Mouse (Mus musculus) ES-Bruce4 (cell line): ENCODE results near the gene Pigv. TPM values are rescaled to one million over a fixed set of nuclear protein-coding genes. Genes with fewer than 3 reads are reported as not detected.

ENCODE experiments used
- H3K27ac ChIP-seq: 2 replicates; pipeline ENCODE4 v1.5.1; 2012; ENCODE audit warnings: low read length, inconsistent platforms; ENCODE audit not compliant: insufficient read depth
- H3K27me3 ChIP-seq: 2 replicates; pipeline ENCODE4 v1.6.1; 2012; ENCODE audit warnings: mild to moderate bottlenecking, low read length, inconsistent platforms; ENCODE audit not compliant: control insufficient read depth, poor library complexity, insufficient read depth, severe bottlenecking
- H3K36me3 ChIP-seq: 2 replicates; pipeline ENCODE4 v1.6.1; 2012; ENCODE audit warnings: inconsistent platforms, mild to moderate bottlenecking, low read length, moderate library complexity; ENCODE audit not compliant: control insufficient read depth, poor library complexity, insufficient read depth, severe bottlenecking
- H3K4me1 ChIP-seq: one replicate; pipeline ENCODE4 v1.8.1; 2011; ENCODE audit warnings: low read length; ENCODE audit not compliant: control insufficient read depth, insufficient read depth
- H3K4me3 ChIP-seq: 2 replicates; pipeline ENCODE4 v1.5.1; 2011; ENCODE audit warnings: low read depth, mild to moderate bottlenecking, low read length
- H3K9ac ChIP-seq: 2 replicates; pipeline ENCODE4 v1.6.1; 2012; ENCODE audit warnings: low read depth, mild to moderate bottlenecking, inconsistent platforms; ENCODE audit not compliant: poor library complexity, severe bottlenecking
- H3K9me3 ChIP-seq: replicated peaks from 2 replicates; pipeline ENCODE4 v1.6.1; 2012; ENCODE audit warnings: mild to moderate bottlenecking, low read length, inconsistent platforms; ENCODE audit not compliant: control insufficient read depth, poor library complexity, insufficient read depth, severe bottlenecking
- CTCF ChIP-seq: IDR thresholded peaks from one replicate; pipeline ENCODE4 v1.8.1; 2011; ENCODE audit warnings: low read depth, low read length
- EP300 ChIP-seq: IDR thresholded peaks from 2 replicates; pipeline ENCODE4 v1.6.1; 2011; ENCODE audit warnings: low read depth, low read length; ENCODE audit not compliant: insufficient read depth
- POLR2A ChIP-seq: IDR thresholded peaks from one replicate; pipeline ENCODE4 v1.8.1; 2011; ENCODE audit warnings: low read length; ENCODE audit not compliant: insufficient read depth
- polyA plus RNA-seq: library from polyadenylated mRNA; stranded (reverse); fragments of >200 nt; gene quantifications from 2 replicates; pipeline ENCODE4 v1.2.4, GENCODE M21; 2011; ENCODE audit warnings: low read depth; ENCODE audit not compliant: missing spikeins, insufficient read depth, insufficient read length

The Pigv gene
- polyA plus RNA-seq, 1 experiment = 15.2 TPM

DNA sequence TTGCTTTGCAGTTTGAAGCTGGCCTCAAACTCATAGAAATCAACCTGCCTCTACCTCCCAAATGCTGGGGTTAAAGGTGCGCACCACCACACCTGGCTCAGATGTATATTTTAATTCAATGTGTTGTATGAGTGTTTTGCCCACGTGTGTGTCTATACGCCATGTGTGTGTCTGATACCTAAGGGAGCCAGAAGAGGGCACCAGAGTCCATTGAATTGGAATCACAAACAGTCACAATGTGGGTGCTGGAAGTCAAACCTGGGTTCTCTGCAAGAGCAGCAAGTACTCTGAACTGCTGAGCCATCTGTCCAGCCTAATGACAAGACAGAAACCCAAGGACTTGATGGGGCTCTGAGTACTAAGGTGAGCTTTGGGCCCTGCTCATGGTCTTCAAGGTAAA is 27.3 kb downstream of the Pigv start:
- Histone ChIP-seq H3K9ac (no peak overlapping the region), H3K4me1 (no peaks in the 10 kb centered on the region), H3K27ac (no peak overlapping the region), H3K4me3 (no peak overlapping the region), H3K36me3 (no peaks in the 10 kb centered on the region), H3K27me3 (no peaks in the 10 kb centered on the region), H3K9me3 (peaks cover 9% of the 10 kb centered on the region)
- TF ChIP-seq EP300 (no peak), CTCF (peak; percentile 36)

- Histone ChIP-seq H3K4me1 (peaks cover 8% of the 10 kb centered on the region), H3K27ac (0 out of 2 replicates have a peak overlapping the region, but pooled peaks have one; percentile 9), H3K9ac (no peak overlapping the region), H3K27me3 (no peaks in the 10 kb centered on the region), H3K36me3 (no peaks in the 10 kb centered on the region), H3K9me3 (no peaks in the 10 kb centered on the region), H3K4me3 (no peak overlapping the region)
- no peak for TF ChIP-seq CTCF
- no peak for TF ChIP-seq POLR2A
- no peak for TF ChIP-seq EP300
Observed at GRCm38 (mm10) chr4:133634043-133634410, 38.4 kb downstream of the Pigv start.

DNA sequence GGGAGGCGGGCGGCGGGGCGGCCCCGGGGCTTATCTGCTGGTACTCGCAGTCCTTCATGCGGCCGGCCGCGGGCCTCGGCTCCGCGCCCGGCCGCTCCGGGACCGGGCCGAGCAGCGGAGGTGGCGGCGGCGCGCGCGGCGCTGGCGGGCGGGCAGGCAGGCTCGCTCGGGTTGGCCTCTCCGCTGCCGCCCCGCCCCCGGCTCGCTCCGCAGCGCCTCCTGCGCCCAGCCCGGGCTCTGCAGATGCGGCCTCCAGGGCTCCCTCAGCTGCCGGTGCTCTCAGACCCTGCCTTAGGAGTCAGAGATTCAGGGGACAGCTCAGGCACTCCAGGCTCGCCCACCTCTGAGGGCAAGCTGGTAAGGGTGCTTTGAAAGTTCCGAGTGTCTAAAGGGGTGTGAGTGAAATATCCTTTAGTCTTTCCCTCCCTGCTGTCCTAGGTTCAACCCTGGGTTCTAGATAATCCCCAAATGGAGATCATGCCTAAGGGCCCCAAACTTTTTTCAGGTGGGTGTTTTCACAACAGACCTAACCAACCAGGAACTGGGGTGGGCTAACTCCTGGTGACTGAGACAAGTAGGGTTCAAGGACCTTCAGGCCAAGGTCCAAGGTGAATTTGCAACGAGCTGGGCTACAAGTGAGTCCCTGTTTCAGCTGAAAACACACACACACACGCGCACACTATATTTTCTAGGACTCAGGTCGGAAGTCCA is 39.0 kb downstream of the Pigv start:
- Histone ChIP-seq H3K9ac (peak overlapping the region; percentile 98), H3K4me3 (peak overlapping the region; percentile 78; the same call in 1 of the 2 replicates), H3K9me3 (no peaks in the 10 kb centered on the region), H3K4me1 (peaks cover 8% of the 10 kb centered on the region), H3K27me3 (no peaks in the 10 kb centered on the region), H3K36me3 (no peaks in the 10 kb centered on the region), H3K27ac (0 out of 2 replicates have a peak overlapping the region, but pooled peaks have one; percentile 9)
- TF ChIP-seq POLR2A (no peak), CTCF (peak; percentile 54), EP300 (no peak)

GRCm38 (mm10) chr4:133632483-133633327 is 39.7 kb downstream of the Pigv start:
- H3K27ac ChIP-seq = no peak overlapping the region
- H3K9me3 ChIP-seq = no peaks in the 10 kb centered on the region
- H3K4me1 ChIP-seq = peaks cover 8% of the 10 kb centered on the region
- peak overlapping the region; percentile 98 for H3K9ac ChIP-seq
- H3K4me3 ChIP-seq = peak overlapping the region; percentile 78
- no peaks in the 10 kb centered on the region for H3K36me3 ChIP-seq
- no peaks in the 10 kb centered on the region for H3K27me3 ChIP-seq
- TF ChIP-seq CTCF (no peak), EP300 (no peak), POLR2A (no peak)

GRCm38 (mm10) chr4:133631769-133632411 is 40.6 kb downstream of the Pigv start:
- no peaks in the 10 kb centered on the region for H3K27me3 ChIP-seq
- no peak overlapping the region for H3K27ac ChIP-seq
- no peaks in the 10 kb centered on the region for H3K36me3 ChIP-seq
- no peaks in the 10 kb centered on the region for H3K9me3 ChIP-seq
- peaks cover 10% of the 10 kb centered on the region for H3K4me1 ChIP-seq
- H3K9ac ChIP-seq = peak overlapping the region; percentile 98
- peak overlapping the region; percentile 78 for H3K4me3 ChIP-seq
- no peak for TF ChIP-seq CTCF
- no peak for TF ChIP-seq EP300
- no peak for TF ChIP-seq POLR2A
